Mouse (Mus musculus): ENCODE data around the gene Gm4767. TPM values are rescaled to one million over a fixed set of nuclear protein-coding genes. Genes with fewer than 3 reads are reported as not detected.
"Not testable (repeated sequence)": the region's sequence is repeated elsewhere in the genome, so short reads cannot be mapped to it uniquely, and the experiment has no call there.

The Gm4767 gene
- 1 to 10 TPM; 1.7 to 2.9 (median 2.2) TPM for total RNA-seq (2022)

DNA sequence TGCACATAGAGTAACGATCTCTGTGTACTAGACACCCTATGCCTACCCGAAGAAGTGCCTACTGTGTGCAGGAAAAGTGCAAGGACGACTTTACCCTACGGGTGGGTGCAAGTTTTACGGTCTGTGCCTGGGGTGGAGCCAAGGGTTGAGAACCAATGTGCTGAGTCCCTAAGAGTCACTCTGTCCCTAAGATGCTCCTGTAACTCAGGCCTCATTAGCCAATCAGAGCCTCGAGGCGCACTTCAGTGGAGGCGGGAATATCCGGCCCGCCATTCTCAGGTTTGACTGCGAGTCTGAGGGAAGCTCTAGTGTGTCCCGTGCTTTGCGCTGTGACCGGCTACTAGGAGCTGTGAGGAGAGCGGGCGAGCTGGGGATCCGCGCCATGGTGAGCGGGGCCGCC lies at the start of gene Gm4767:
TSS of gene Gm4767 (plus strand) at position 288 of the 400 bp plus-strand sequence.
- DNase-seq (ENCODE audit: low spot score in 2 of 2) = not testable (repeated sequence)

DNA sequence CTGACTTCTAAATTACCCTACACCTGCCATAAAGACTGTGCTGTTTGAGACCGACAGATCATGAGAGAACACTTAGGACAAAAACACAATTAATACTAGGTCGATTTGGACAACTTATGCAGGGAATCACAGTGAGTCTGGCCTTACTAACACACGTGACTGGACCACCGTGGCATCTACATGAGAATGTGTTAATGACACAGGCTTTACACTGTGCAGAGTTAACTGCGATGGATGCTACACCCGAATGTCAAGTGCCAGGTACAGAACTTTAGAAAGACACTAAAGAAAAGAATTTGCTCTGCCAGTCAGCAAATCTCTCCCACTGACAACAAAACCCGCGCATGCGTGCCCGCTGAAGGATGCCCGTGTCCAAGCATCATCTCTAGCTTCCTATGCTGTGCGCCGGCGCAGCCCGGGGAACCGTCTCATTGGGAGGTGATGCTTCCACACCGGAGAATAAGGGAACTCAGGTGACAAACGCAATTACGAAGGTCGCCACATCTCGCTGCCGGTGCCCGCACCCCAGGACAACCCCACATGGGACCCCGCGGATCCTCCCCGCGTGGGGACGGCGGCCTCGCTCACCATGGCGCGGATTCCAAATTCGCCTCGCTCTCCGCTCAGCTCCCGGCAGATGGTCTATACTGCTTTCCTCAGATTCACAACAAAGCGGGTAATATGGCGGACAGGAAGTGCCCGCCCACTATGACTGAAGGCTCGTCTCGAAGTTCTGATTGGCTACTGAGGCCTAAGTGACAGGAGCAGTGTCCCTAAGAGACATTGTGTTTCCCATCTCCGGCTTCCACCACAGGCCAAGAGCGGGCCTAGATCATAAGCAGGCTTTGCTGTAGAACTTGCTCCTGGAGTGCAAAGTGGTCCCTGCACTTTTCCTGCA lies 41.2 kb upstream of the Gm4767 start, which contains the start of gene Gm3055:
TSS of gene Gm3055 (minus strand) at position 656 of the 898 bp plus-strand sequence.
- DNase-seq (ENCODE audit: low spot score in 2 of 2) = not testable (repeated sequence)

DNA sequence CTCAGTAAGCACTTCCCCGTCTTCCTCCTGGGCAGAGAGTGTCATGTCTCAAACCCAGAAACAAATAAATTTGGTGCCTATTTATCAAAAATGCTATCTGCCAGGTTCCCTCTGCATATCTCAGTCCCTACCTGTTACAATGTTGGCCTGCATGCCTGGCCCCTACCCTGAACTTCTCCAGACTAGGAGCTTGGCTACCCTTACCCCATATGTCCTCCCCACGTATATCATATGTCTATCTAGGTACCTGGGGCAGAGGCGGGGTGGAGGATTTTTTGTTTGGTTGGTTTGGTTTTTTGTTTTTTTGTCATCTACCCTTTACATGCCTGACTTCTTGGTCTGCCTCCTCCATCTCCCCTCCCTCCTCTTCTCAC lies 40.6 kb upstream of the Gm4767 start:
- not testable (repeated sequence) for DNase-seq (ENCODE audit: low spot score in 2 of 2)

DNA sequence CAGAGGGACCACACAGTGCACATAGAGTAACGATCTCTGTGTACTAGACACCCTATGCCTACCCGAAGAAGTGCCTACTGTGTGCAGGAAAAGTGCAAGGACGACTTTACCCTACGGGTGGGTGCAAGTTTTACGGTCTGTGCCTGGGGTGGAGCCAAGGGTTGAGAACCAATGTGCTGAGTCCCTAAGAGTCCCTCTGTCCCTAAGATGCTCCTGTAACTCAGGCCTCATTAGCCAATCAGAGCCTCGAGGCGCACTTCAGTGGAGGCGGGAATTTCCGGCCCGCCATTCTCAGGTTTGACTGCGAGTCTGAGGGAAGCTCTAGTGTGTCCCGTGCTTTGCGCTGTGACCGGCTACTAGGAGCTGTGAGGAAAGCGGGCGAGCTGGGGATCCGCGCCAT lies 34.2 kb downstream of the Gm4767 start:
- DNase-seq (ENCODE audit: low spot score in 2 of 2) = not testable (repeated sequence)

DNA sequence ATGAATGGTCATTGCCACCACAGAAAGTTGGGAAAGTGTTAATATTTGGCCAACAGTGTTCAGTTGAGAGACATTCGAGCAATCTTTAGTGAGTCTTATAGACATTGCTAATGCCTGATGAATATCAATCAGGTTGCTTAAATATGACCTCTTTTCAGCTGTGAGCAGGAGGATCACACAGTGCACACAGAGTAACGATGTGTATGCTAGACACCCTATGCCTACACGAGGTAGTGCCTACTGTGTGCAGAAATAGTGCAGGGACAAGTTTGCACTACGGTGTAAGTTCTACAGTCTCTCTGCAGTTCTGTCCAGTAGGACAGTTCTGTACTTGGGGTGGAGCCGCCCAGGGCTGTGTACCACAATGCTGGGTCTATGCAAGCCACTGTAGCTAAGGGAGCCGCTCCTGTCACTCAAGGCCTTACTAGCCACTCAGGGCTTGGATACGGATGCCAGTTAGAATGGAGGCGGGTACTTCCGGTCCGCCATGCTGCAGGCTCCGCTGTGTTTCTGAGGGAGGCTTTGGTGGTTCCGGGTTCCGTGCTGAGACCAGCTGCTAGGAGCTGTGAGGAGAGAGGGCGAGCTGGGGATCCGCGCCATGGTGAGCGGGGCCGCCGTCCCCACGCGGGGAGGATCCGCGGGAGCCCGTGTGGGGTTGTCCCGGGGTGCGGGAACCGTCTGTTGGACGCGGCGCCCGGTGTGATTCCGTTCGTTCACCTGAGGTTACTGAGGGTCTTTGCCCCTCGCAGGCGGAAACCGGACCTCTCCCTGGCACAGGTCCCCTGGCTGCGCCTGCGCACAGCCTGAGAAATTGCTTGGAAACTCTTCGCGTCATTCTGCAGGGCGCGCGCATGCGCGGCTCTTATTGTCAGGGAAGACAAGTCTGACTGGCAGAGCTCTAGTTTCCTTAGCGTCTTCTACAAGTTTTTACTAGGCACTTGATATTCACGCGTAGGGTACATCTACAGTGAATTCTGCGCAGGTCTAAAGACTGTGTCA lies 51.7 kb downstream of the Gm4767 start, which contains the start of gene Gm32687:
TSS of gene Gm32687 (plus strand) at position 526 of the 999 bp plus-strand sequence.
- peak; percentile 1 for DNase-seq (ENCODE audit: low spot score in 2 of 2)

Other genes starting within 250 kb of the Gm4767 start
- gene Tle2, start 237.6 kb upstream of the Gm4767 start, total RNA-seq (2022) = 10 to 100 TPM; 34.5 to 59.9 (median 38.5) TPM
- gene Tle6, start 211.1 kb upstream of the Gm4767 start, total RNA-seq (2022) = 1 to 10 TPM; 5.0 to 7.3 (median 5.9) TPM
- gene BC025920, start 205.9 kb upstream of the Gm4767 start, total RNA-seq (2022) = 1 to 10 TPM; 3.3 to 3.9 (median 3.7) TPM
- gene Sirt6, start 184.4 kb upstream of the Gm4767 start, total RNA-seq (2022) = 10 to 100 TPM; 27.0 to 34.2 (median 29.5) TPM
- 10 to 100 TPM; 33.6 to 46.4 (median 40.3) TPM for gene Ankrd24, start 183.6 kb upstream of the Gm4767 start, total RNA-seq (2022)
- gene Gm10778, start 163.1 kb upstream of the Gm4767 start, total RNA-seq (2022) = 1 to 10 TPM; 4.4 to 6.1 (median 4.7) TPM
- 10 to 100 TPM; 10.8 to 15.3 (median 12.2) TPM for gene Zfp433, start 107.4 kb upstream of the Gm4767 start, total RNA-seq (2022)
- 10 to 100 TPM in 3 of 4 experiments, 1 to 10 TPM in 1; 5.4 to 15.0 (median 10.1) TPM for gene Gm3055, start 41.0 kb upstream of the Gm4767 start, total RNA-seq (2022)
- 1 to 10 TPM; 2.0 to 4.2 (median 3.4) TPM for gene Gm32687, start 51.7 kb downstream of the Gm4767 start, total RNA-seq (2022)
- 1 to 10 TPM; 3.5 to 5.2 (median 4.0) TPM for gene Zfp781, start 118.3 kb downstream of the Gm4767 start, total RNA-seq (2022)
- gene Zfp873, start 235.9 kb downstream of the Gm4767 start, total RNA-seq (2022) = 10 to 100 TPM in 3 of 4 experiments, 1 to 10 TPM in 1; 9.7 to 16.1 (median 12.9) TPM

Data from layer of hippocampus, adult 8-10 months (tissue).